Mouse (Mus musculus) forebrain, embryonic 11.5 days (tissue): ENCODE measurements at regions not wholly inside any gene's neighbourhood (a gene's known extent, or its start where the extent isn't known, plus 50 kb on each side); places are given as distances from the start of the nearest gene placed in this dataset.

Source experiments
- ATAC-seq: fragments of 200-750 bp; cut with Nextera tagmentation; replicated peaks from 2 replicates; pipeline ENCODE4 v1.8.0; 2017; ENCODE audit warnings: moderate TSS enrichment; ENCODE audit not compliant: low FRiP score
- DNase-seq: peaks from one replicate; pipeline ENCODE4 v3.0.0-alpha.2; 2017; ENCODE audit warnings: low spot score
- H3K27ac ChIP-seq: fragments of 300-500 bp; sonication (generic); 2 replicates; pipeline ENCODE4 v1.5.1; 2014; ENCODE audit warnings: low read depth, low read length
- H3K27me3 ChIP-seq: fragments of 300-500 bp; sonication (generic); 2 replicates; pipeline ENCODE4 v1.6.1; 2014; ENCODE audit warnings: mild to moderate bottlenecking, low read length, mixed read lengths; ENCODE audit not compliant: control insufficient read depth, insufficient read depth
- H3K36me3 ChIP-seq: fragments of 300-500 bp; sonication (generic); 2 replicates; pipeline ENCODE4 v1.6.1; 2014; ENCODE audit warnings: mild to moderate bottlenecking, low read length, moderate library complexity, mixed read lengths; ENCODE audit not compliant: control insufficient read depth, insufficient read depth
- H3K4me1 ChIP-seq: fragments of 300-500 bp; sonication (generic); replicated peaks from 2 replicates; pipeline ENCODE4 v1.6.1; 2014; ENCODE audit warnings: low read length, mixed read lengths; ENCODE audit not compliant: control insufficient read depth, insufficient read depth
- H3K4me2 ChIP-seq: fragments of 300-500 bp; sonication (generic); 2 replicates; pipeline ENCODE4 v1.6.1; 2014; ENCODE audit warnings: low read depth, mild to moderate bottlenecking, low read length, moderate library complexity, mixed read lengths; ENCODE audit not compliant: severe bottlenecking
- H3K4me3 ChIP-seq: fragments of 300-500 bp; sonication (generic); 2 replicates; pipeline ENCODE4 v1.5.1; 2014; ENCODE audit warnings: low read depth, low read length
- H3K9ac ChIP-seq: fragments of 300-500 bp; sonication (generic); 2 replicates; pipeline ENCODE4 v1.6.1; 2014; ENCODE audit warnings: low read length
- H3K9me3 ChIP-seq: fragments of 300-500 bp; sonication (generic); 2 replicates; pipeline ENCODE4 v1.6.1; 2016; ENCODE audit warnings: low read length, mixed read lengths; ENCODE audit not compliant: control insufficient read depth
- WGBS: fragments of 180-500 bp; shearing (Covaris S2); extraction: QIAGEN DNeasy Blood & Tissue Kit; methylation state at CpG from one replicate; pipeline ENCODE4 v1.1.7; 2014; 5-methylcytosine and 5-hydroxymethylcytosine counted together

- Histone ChIP-seq H3K36me3 (no peaks in the 10 kb centered on the region), H3K27me3 (no peaks in the 10 kb centered on the region), H3K9me3 (no peaks in the 10 kb centered on the region), H3K4me1 (no peaks in the 10 kb centered on the region), H3K4me3 (no peak overlapping the region), H3K27ac (no peak overlapping the region), H3K4me2 (no peak overlapping the region), H3K9ac (no peak overlapping the region)
- 81% methylated on average over 19 of the region's 19 CpGs for WGBS
- ATAC-seq (no peak), DNase-seq (no peak)
Observed at GRCm38 (mm10) chr13:99056432-99057292, 72.3 kb upstream of the 1700024P04Rik start.

GRCm38 (mm10) chr13:99055609-99056321 is 71.4 kb upstream of the 1700024P04Rik start:
- Histone ChIP-seq H3K27ac (no peak overlapping the region), H3K4me1 (no peaks in the 10 kb centered on the region), H3K4me3 (no peak overlapping the region), H3K36me3 (no peaks in the 10 kb centered on the region), H3K27me3 (no peaks in the 10 kb centered on the region), H3K9ac (no peak overlapping the region), H3K9me3 (no peaks in the 10 kb centered on the region), H3K4me2 (no peak overlapping the region)
- DNase-seq, result peak; percentile 19
- 63% methylated on average over 11 of the region's 11 CpGs for WGBS
- no peak for ATAC-seq

- Histone ChIP-seq H3K4me2 (no peak overlapping the region), H3K4me3 (no peak overlapping the region), H3K36me3 (no peaks in the 10 kb centered on the region), H3K27ac (no peak overlapping the region), H3K9me3 (no peaks in the 10 kb centered on the region), H3K9ac (no peak overlapping the region), H3K27me3 (no peaks in the 10 kb centered on the region), H3K4me1 (no peaks in the 10 kb centered on the region)
- DNase-seq (no peak), ATAC-seq (no peak)
- WGBS, result 93% methylated on average over 1 of the region's 1 CpGs
Observed at GRCm38 (mm10) chr13:99052076-99052475, 67.7 kb upstream of the 1700024P04Rik start.

- 70% methylated on average over 4 of the region's 4 CpGs for WGBS
- Histone ChIP-seq H3K4me2 (no peak overlapping the region), H3K4me3 (no peak overlapping the region), H3K9me3 (no peaks in the 10 kb centered on the region), H3K36me3 (no peaks in the 10 kb centered on the region), H3K9ac (no peak overlapping the region), H3K27me3 (no peaks in the 10 kb centered on the region), H3K4me1 (no peaks in the 10 kb centered on the region), H3K27ac (no peak overlapping the region)
- DNase-seq (peak; percentile 46), ATAC-seq (no peak)
Observed at GRCm38 (mm10) chr13:99049699-99050098, 65.3 kb upstream of the 1700024P04Rik start.

GRCm38 (mm10) chr13:99048651-99049100 is 64.3 kb upstream of the 1700024P04Rik start:
- Histone ChIP-seq H3K9me3 (no peaks in the 10 kb centered on the region), H3K36me3 (no peaks in the 10 kb centered on the region), H3K27ac (no peak overlapping the region), H3K9ac (no peak overlapping the region), H3K27me3 (no peaks in the 10 kb centered on the region), H3K4me3 (no peak overlapping the region), H3K4me2 (no peak overlapping the region), H3K4me1 (no peaks in the 10 kb centered on the region)
- 80% methylated on average over 5 of the region's 5 CpGs for WGBS
- peak; percentile 33 for DNase-seq
- ATAC-seq, result no peak

- Histone ChIP-seq H3K9ac (no peak overlapping the region), H3K27me3 (no peaks in the 10 kb centered on the region), H3K4me3 (no peak overlapping the region), H3K4me2 (no peak overlapping the region), H3K9me3 (no peaks in the 10 kb centered on the region), H3K36me3 (no peaks in the 10 kb centered on the region), H3K4me1 (no peaks in the 10 kb centered on the region), H3K27ac (no peak overlapping the region)
- no peak for ATAC-seq
- 83% methylated on average over 7 of the region's 7 CpGs for WGBS
- DNase-seq, result peak; percentile 4
Observed at GRCm38 (mm10) chr13:99047219-99047618, 62.9 kb upstream of the 1700024P04Rik start.

- Histone ChIP-seq H3K9ac (no peak overlapping the region), H3K4me3 (no peak overlapping the region), H3K4me1 (no peaks in the 10 kb centered on the region), H3K36me3 (no peaks in the 10 kb centered on the region), H3K9me3 (no peaks in the 10 kb centered on the region), H3K4me2 (no peak overlapping the region), H3K27ac (no peak overlapping the region), H3K27me3 (no peaks in the 10 kb centered on the region)
- 89% methylated on average over 1 of the region's 1 CpGs for WGBS
- ATAC-seq (no peak), DNase-seq (peak; percentile 24)
Observed at GRCm38 (mm10) chr13:99046737-99047136, 62.4 kb upstream of the 1700024P04Rik start.

GRCm38 (mm10) chr13:99042086-99042485 is 57.7 kb upstream of the 1700024P04Rik start:
- DNase-seq, result peak; percentile 3

More at GRCm38 (mm10) chr13:99042086-99042485, 57.7 kb upstream of the 1700024P04Rik start:
- Histone ChIP-seq H3K36me3 (no peaks in the 10 kb centered on the region), H3K9me3 (no peaks in the 10 kb centered on the region), H3K9ac (no peak overlapping the region), H3K27me3 (no peaks in the 10 kb centered on the region), H3K4me2 (no peak overlapping the region), H3K27ac (no peak overlapping the region), H3K4me1 (no peaks in the 10 kb centered on the region), H3K4me3 (no peak overlapping the region)
- WGBS, result 86% methylated on average over 6 of the region's 6 CpGs
- no peak for ATAC-seq
